Mouse (Mus musculus) brown adipose tissue, adult 24 weeks (tissue): Measurements from ENCODE around the gene Dmbx1. TPM values are rescaled to one million over a fixed set of nuclear protein-coding genes. Genes with fewer than 3 reads are reported as not detected.
A peak's percentile ranks its signal among the peaks of the same experiment; 100 is the strongest.

Experiments
- H3K27ac ChIP-seq: fragments of 200-500 bp; replicated peaks from 2 replicates; pipeline ENCODE4 v1.5.1; 2012; ENCODE audit warnings: low read depth, mild to moderate bottlenecking, low read length
- H3K4me1 ChIP-seq: fragments of 200-500 bp; 2 replicates; pipeline ENCODE4 v1.6.1; 2012; ENCODE audit warnings: low read length, mixed read lengths; ENCODE audit not compliant: control insufficient read depth, insufficient read depth, insufficient read length
- H3K4me3 ChIP-seq: fragments of 200-500 bp; 2 replicates; pipeline ENCODE4 v1.5.1; 2012; ENCODE audit warnings: low read depth, mild to moderate bottlenecking, low read length, moderate library complexity; ENCODE audit not compliant: insufficient read depth
- polyA plus RNA-seq: library from polyadenylated mRNA; stranded (reverse); fragments of >200 nt; gene quantifications from 2 replicates; pipeline ENCODE4 v1.2.4, GENCODE M21; 2012; ENCODE audit not compliant: missing spikeins, insufficient read depth, insufficient read length

Gene Dmbx1
- polyA plus RNA-seq, 1 experiment: not detected

- no peak overlapping the region for H3K27ac ChIP-seq
- no peak overlapping the region for H3K4me3 ChIP-seq
Observed at GRCm38 (mm10) chr4:115955494-115955775, 15.7 kb upstream of the Dmbx1 start.

GRCm38 (mm10) chr4:115954656-115955493 lies 15.1 kb upstream of the Dmbx1 start:
- Histone ChIP-seq H3K27ac (no peak overlapping the region), H3K4me3 (no peak overlapping the region), H3K4me1 (no peaks in the 10 kb centered on the region)

More at GRCm38 (mm10) chr4:115955494-115955775, 15.7 kb upstream of the Dmbx1 start:
- no peaks in the 10 kb centered on the region for H3K4me1 ChIP-seq

- Histone ChIP-seq H3K27ac (no peak overlapping the region), H3K4me1 (no peaks in the 10 kb centered on the region), H3K4me3 (no peak overlapping the region)
Observed at GRCm38 (mm10) chr4:115953559-115953958, 13.8 kb upstream of the Dmbx1 start.

- H3K4me1 ChIP-seq: no peaks in the 10 kb centered on the region
- no peak overlapping the region for H3K4me3 ChIP-seq
- no peak overlapping the region for H3K27ac ChIP-seq
Observed at GRCm38 (mm10) chr4:115952758-115953157, 13.0 kb upstream of the Dmbx1 start.

- H3K4me1 ChIP-seq: no peaks in the 10 kb centered on the region
- no peak overlapping the region for H3K4me3 ChIP-seq
Observed at GRCm38 (mm10) chr4:115943669-115944314, 4.1 kb upstream of the Dmbx1 start.

GRCm38 (mm10) chr4:115941242-115941820 lies 1.6 kb upstream of the Dmbx1 start:
- Histone ChIP-seq H3K4me1 (no peaks in the 10 kb centered on the region), H3K27ac (no peak overlapping the region), H3K4me3 (no peak overlapping the region)

More at GRCm38 (mm10) chr4:115943669-115944314, 4.1 kb upstream of the Dmbx1 start:
- H3K27ac ChIP-seq: no peak overlapping the region

- H3K4me3 ChIP-seq: no peak overlapping the region
- no peaks in the 10 kb centered on the region; the same call in 1 of the 2 replicates for H3K4me1 ChIP-seq
- H3K27ac ChIP-seq: no peak overlapping the region
Observed at GRCm38 (mm10) chr4:115940681-115941080, 955 bp upstream of the Dmbx1 start.

- no peak overlapping the region for H3K27ac ChIP-seq
- no peak overlapping the region for H3K4me3 ChIP-seq
- H3K4me1 ChIP-seq: no peaks in the 10 kb centered on the region; the same call in 1 of the 2 replicates
Observed at GRCm38 (mm10) chr4:115938276-115939160, 1.2 kb downstream of the Dmbx1 start.

- 0 out of 2 replicates have a peak overlapping the region, but pooled peaks have one; percentile 3 for H3K4me3 ChIP-seq
- no peaks in the 10 kb centered on the region; the same call in 1 of the 2 replicates for H3K4me1 ChIP-seq
- no peak overlapping the region for H3K27ac ChIP-seq
Observed at GRCm38 (mm10) chr4:115937061-115937976, 2.4 kb downstream of the Dmbx1 start.

GRCm38 (mm10) chr4:115936646-115937045 lies 3.1 kb downstream of the Dmbx1 start:
- Histone ChIP-seq H3K4me1 (no peaks in the 10 kb centered on the region; the same call in 1 of the 2 replicates), H3K27ac (no peak overlapping the region), H3K4me3 (no peak overlapping the region)

GRCm38 (mm10) chr4:115935835-115936581 lies 3.7 kb downstream of the Dmbx1 start:
- Histone ChIP-seq H3K4me3 (no peak overlapping the region), H3K4me1 (no peaks in the 10 kb centered on the region; the same call in 1 of the 2 replicates), H3K27ac (no peak overlapping the region)

- Histone ChIP-seq H3K4me3 (no peak overlapping the region), H3K4me1 (no peaks in the 10 kb centered on the region; the same call in 1 of the 2 replicates), H3K27ac (no peak overlapping the region)
Observed at GRCm38 (mm10) chr4:115931556-115932088, 8.1 kb downstream of the Dmbx1 start.

GRCm38 (mm10) chr4:115927637-115928036 lies 12.1 kb downstream of the Dmbx1 start:
- H3K4me1 ChIP-seq: no peaks in the 10 kb centered on the region
- H3K27ac ChIP-seq: no peak overlapping the region
- H3K4me3 ChIP-seq: no peak overlapping the region
